Mouse (Mus musculus) spleen, postnatal 14 days (tissue): ENCODE measurements at regions not wholly inside any gene's neighbourhood (a gene's known extent, or its start where the extent isn't known, plus 50 kb on each side); places are given as distances from the start of the nearest gene placed in this dataset.
"Not testable (repeated sequence)": the region's sequence is repeated elsewhere in the genome, so short reads cannot be mapped to it uniquely, and the experiment has no call there.

ENCODE experiments used
- DNase-seq, 2 experiments: peaks; one replicate each; pipeline ENCODE4 v3.0.0; 2021 to 2022; ENCODE audit warnings: low spot score in 2 of 2

GRCm38 (mm10) chr2:166324954-166325353, 169.5 kb upstream of the Sulf2 start:
- DNase-seq = no peak

- DNase-seq = no peak
These were observed 169.0 kb upstream of the Sulf2 start for GRCm38 (mm10) chr2:166324439-166324838.

GRCm38 (mm10) chr2:166322668-166323043, 167.2 kb upstream of the Sulf2 start:
- DNase-seq = no peak

GRCm38 (mm10) chr2:166321992-166322667, 166.7 kb upstream of the Sulf2 start:
- DNase-seq = no peak

GRCm38 (mm10) chr2:166316409-166316916, 161.0 kb upstream of the Sulf2 start:
- no peak for DNase-seq

GRCm38 (mm10) chr2:166310438-166310837, 155.0 kb upstream of the Sulf2 start:
- DNase-seq = no peak

- DNase-seq = no peak
These were observed 154.4 kb upstream of the Sulf2 start for GRCm38 (mm10) chr2:166309882-166310281.

GRCm38 (mm10) chr2:166307551-166307950, 152.1 kb upstream of the Sulf2 start:
- DNase-seq = no peak

GRCm38 (mm10) chr2:166305044-166306002, 149.9 kb upstream of the Sulf2 start:
- no peak for DNase-seq

GRCm38 (mm10) chr2:166303854-166304253, 148.4 kb upstream of the Sulf2 start:
- DNase-seq = no peak

GRCm38 (mm10) chr2:166301161-166301560, 145.7 kb upstream of the Sulf2 start:
- no peak for DNase-seq

GRCm38 (mm10) chr2:166294672-166295071, 139.2 kb upstream of the Sulf2 start:
- no peak for DNase-seq

- no peak for DNase-seq
These were observed 137.5 kb upstream of the Sulf2 start for GRCm38 (mm10) chr2:166292987-166293386.

GRCm38 (mm10) chr2:166291266-166291665, 135.8 kb upstream of the Sulf2 start:
- DNase-seq = no peak

GRCm38 (mm10) chr2:166290826-166291225, 135.4 kb upstream of the Sulf2 start:
- DNase-seq = no peak

GRCm38 (mm10) chr2:166289198-166289597, 133.7 kb upstream of the Sulf2 start:
- DNase-seq = no peak

- DNase-seq = not testable (repeated sequence)
These were observed 125.7 kb upstream of the Sulf2 start for GRCm38 (mm10) chr2:166281137-166281536.

- DNase-seq = no peak
These were observed 125.2 kb upstream of the Sulf2 start for GRCm38 (mm10) chr2:166280651-166281127.

- no peak for DNase-seq
These were observed 124.2 kb upstream of the Sulf2 start for GRCm38 (mm10) chr2:166279676-166280075.

GRCm38 (mm10) chr2:166275398-166275797, 119.9 kb upstream of the Sulf2 start:
- no peak for DNase-seq

GRCm38 (mm10) chr2:166274016-166274346, 118.5 kb upstream of the Sulf2 start:
- DNase-seq = no peak

GRCm38 (mm10) chr2:166273312-166274015, 118.0 kb upstream of the Sulf2 start:
- no peak for DNase-seq
